Mouse (Mus musculus) liver, adult 2 months (tissue): Measurements from ENCODE around the gene Nfix.

ENCODE experiments used
- CTCF ChIP-seq: fragments of 200-500 bp; IDR thresholded peaks from 2 replicates; pipeline ENCODE4 v1.5.1; 2011; ENCODE audit warnings: low read depth, low read length, control low read depth
- POLR2A ChIP-seq: fragments of 200-500 bp; IDR thresholded peaks from 2 replicates; pipeline ENCODE4 v1.6.1; 2011; ENCODE audit warnings: low read length, control low read depth; ENCODE audit not compliant: insufficient read depth; ENCODE audit errors: extremely low read depth

GRCm38 (mm10) chr8:84695140-84695539 is 105.0 kb downstream of the Nfix start:
- TF ChIP-seq CTCF (no peak), POLR2A (no peak)
